In the genomic region with DNA sequence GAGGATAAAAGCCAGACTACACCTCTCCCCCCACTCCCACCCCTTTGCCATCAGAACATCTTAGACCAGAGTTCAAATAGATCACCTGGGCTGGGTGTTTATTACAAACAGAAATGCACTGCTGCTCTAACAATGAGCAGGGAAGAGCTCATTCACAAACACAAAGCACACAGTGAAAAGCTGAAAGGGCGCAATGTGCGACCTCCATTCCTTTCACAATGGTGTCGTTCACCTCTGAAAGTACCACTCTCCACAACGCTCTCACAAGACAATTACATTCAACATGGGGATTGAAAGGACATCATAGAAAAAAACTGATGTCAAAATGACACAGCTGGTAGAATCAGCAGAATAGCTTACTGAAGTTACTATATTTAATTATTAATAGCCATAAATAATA, we compare ENCODE assay signal across 27 mouse cellular contexts.
"Had no signal": no experiment of that assay in that cellular context is flagged by ENCODE, and none has a peak within 500 bp of the region (broad histone marks: within the 10 kb centered on the region; RNA-seq: fewer than 3 reads in every experiment).

No protein-coding gene starts in this region.

- H3K36me3 ChIP-seq: heart, embryonic 10.5 days; heart, embryonic 12.5 days; hindbrain, embryonic 10.5 days; hindbrain, embryonic 12.5 days; kidney, embryonic 15.5 days; limb, embryonic 13.5 days; limb, embryonic 15.5 days; liver, embryonic 12.5 days had no signal

- H3K27ac ChIP-seq: gastrocnemius, adult 2 months; heart, embryonic 10.5 days; hindbrain, embryonic 10.5 days; hindbrain, embryonic 12.5 days; hindbrain, embryonic 14.5 days; kidney, embryonic 15.5 days; kidney, postnatal 0 days; layer of hippocampus, adult 2 months; limb, embryonic 13.5 days; limb, embryonic 15.5 days; liver, embryonic 12.5 days; liver, embryonic 14.5 days had no signal

- ATAC-seq: hindbrain, embryonic 16.5 days; intestine, embryonic 16.5 days; liver, embryonic 12.5 days had no signal

- H3K9ac ChIP-seq: heart, embryonic 12.5 days; hindbrain, embryonic 12.5 days; hindbrain, embryonic 14.5 days; kidney, embryonic 15.5 days; limb, embryonic 13.5 days; limb, embryonic 15.5 days; liver, embryonic 12.5 days; liver, embryonic 14.5 days had no signal

- H3K4me3 ChIP-seq: gastrocnemius, adult 2 months; heart, embryonic 10.5 days; heart, embryonic 12.5 days; hindbrain, embryonic 10.5 days; hindbrain, embryonic 12.5 days; kidney, embryonic 15.5 days; layer of hippocampus, adult 2 months; limb, embryonic 13.5 days; limb, embryonic 15.5 days; liver, embryonic 12.5 days had no signal

- H3K4me1 ChIP-seq: heart, embryonic 10.5 days; heart, embryonic 12.5 days; hindbrain, embryonic 12.5 days; kidney, embryonic 15.5 days; limb, embryonic 13.5 days; limb, embryonic 15.5 days; liver, embryonic 12.5 days had no signal

- DNase-seq: gastrocnemius, adult 2 months; gastrocnemius, postnatal 10 days; gastrocnemius, postnatal 25 days; heart, adult 18-20 months; heart, postnatal 10 days; heart, postnatal 4 days; kidney, adult 11 months; kidney, adult 2 months; kidney, adult 9 months; kidney, postnatal 14 days; kidney, postnatal 36 days; layer of hippocampus, postnatal 36 days; left cerebral cortex, postnatal 4 days had no signal

- H3K9me3 ChIP-seq: heart, embryonic 10.5 days; heart, embryonic 12.5 days; hindbrain, embryonic 10.5 days; hindbrain, embryonic 12.5 days; kidney, embryonic 15.5 days; limb, embryonic 13.5 days; limb, embryonic 15.5 days; liver, embryonic 12.5 days had no signal
